Mouse (Mus musculus): ENCODE results near the gene Dusp3. TPM values are rescaled to one million over a fixed set of nuclear protein-coding genes. Genes with fewer than 3 reads are reported as not detected.

Gene Dusp3
- polyA plus RNA-seq, 1 experiment from 2014 or later: 56.7 TPM

- peak overlapping the region; percentile 77 for H3K4me3 ChIP-seq
- H3K27ac ChIP-seq: peak overlapping the region; percentile 63
- peaks cover 8% of the 10 kb centered on the region; the same call in 1 of the 2 replicates for H3K27me3 ChIP-seq
- peak overlapping the region; percentile 66 for H3K9ac ChIP-seq
- H3K4me1 ChIP-seq (replicated peaks): peaks cover 14% of the 10 kb centered on the region
- H3K36me3 ChIP-seq: no peaks in the 10 kb centered on the region
- ATAC-seq (replicated peaks; ENCODE audit: insufficient number of reproducible peaks, insufficient read depth, low FRiP score, low read depth): peak; percentile 86
- H3K4me2 ChIP-seq: peak overlapping the region; percentile 96
- under 1% methylated on average over 29 of the region's 73 CpGs for WGBS
- H3K9me3 ChIP-seq (replicated peaks): no peaks in the 10 kb centered on the region
Measured at GRCm38 (mm10) chr11:102026694-102027360, 40.0 kb upstream of the Dusp3 start.

GRCm38 (mm10) chr11:102025991-102026660 lies 39.3 kb upstream of the Dusp3 start:
- peaks cover 8% of the 10 kb centered on the region; the same call in 1 of the 2 replicates for H3K27me3 ChIP-seq
- no peaks in the 10 kb centered on the region for H3K36me3 ChIP-seq
- peak; percentile 6; the same call in 1 of the 2 replicates for ATAC-seq (replicated peaks; ENCODE audit: insufficient number of reproducible peaks, insufficient read depth, low FRiP score, low read depth)
- peak overlapping the region; percentile 77 for H3K4me3 ChIP-seq
- WGBS: 5% methylated on average over 22 of the region's 23 CpGs
- H3K9ac ChIP-seq: peak overlapping the region; percentile 66
- H3K27ac ChIP-seq: no peak overlapping the region
- peak overlapping the region; percentile 96 for H3K4me2 ChIP-seq
- H3K9me3 ChIP-seq (replicated peaks): no peaks in the 10 kb centered on the region
- H3K4me1 ChIP-seq (replicated peaks): peaks cover 14% of the 10 kb centered on the region

- Histone ChIP-seq H3K36me3 (no peaks in the 10 kb centered on the region), H3K9me3 (replicated peaks) (no peaks in the 10 kb centered on the region), H3K4me3 (peak overlapping the region; percentile 77; the same call in 1 of the 2 replicates), H3K9ac (no peak overlapping the region), H3K4me2 (no peak overlapping the region), H3K4me1 (replicated peaks) (peaks cover 14% of the 10 kb centered on the region), H3K27me3 (peaks cover 8% of the 10 kb centered on the region; the same call in 1 of the 2 replicates), H3K27ac (no peak overlapping the region)
- WGBS: 55% methylated on average over 7 of the region's 7 CpGs
- no peak for ATAC-seq (replicated peaks; ENCODE audit: insufficient number of reproducible peaks, insufficient read depth, low FRiP score, low read depth)
Measured at GRCm38 (mm10) chr11:102025354-102025753, 38.5 kb upstream of the Dusp3 start.

- H3K27me3 ChIP-seq: peaks cover 8% of the 10 kb centered on the region; the same call in 1 of the 2 replicates
- ATAC-seq (replicated peaks; ENCODE audit: insufficient number of reproducible peaks, insufficient read depth, low FRiP score, low read depth): no peak
- H3K36me3 ChIP-seq: no peaks in the 10 kb centered on the region
- no peak overlapping the region for H3K4me2 ChIP-seq
- peaks cover 14% of the 10 kb centered on the region for H3K4me1 ChIP-seq (replicated peaks)
- H3K4me3 ChIP-seq: no peak overlapping the region
- no peak overlapping the region for H3K27ac ChIP-seq
- WGBS: 85% methylated on average over 4 of the region's 4 CpGs
- H3K9me3 ChIP-seq (replicated peaks): no peaks in the 10 kb centered on the region
- no peak overlapping the region for H3K9ac ChIP-seq
Measured at GRCm38 (mm10) chr11:102024875-102025274, 38.1 kb upstream of the Dusp3 start.

GRCm38 (mm10) chr11:102024084-102024758 lies 37.4 kb upstream of the Dusp3 start:
- H3K36me3 ChIP-seq: no peaks in the 10 kb centered on the region
- 75% methylated on average over 6 of the region's 6 CpGs for WGBS
- H3K4me3 ChIP-seq: no peak overlapping the region
- H3K4me1 ChIP-seq (replicated peaks): peaks cover 14% of the 10 kb centered on the region
- H3K27me3 ChIP-seq: peaks cover 8% of the 10 kb centered on the region; the same call in 1 of the 2 replicates
- H3K27ac ChIP-seq: no peak overlapping the region
- H3K4me2 ChIP-seq: no peak overlapping the region
- H3K9me3 ChIP-seq (replicated peaks): no peaks in the 10 kb centered on the region
- no peak overlapping the region for H3K9ac ChIP-seq
- ATAC-seq (replicated peaks; ENCODE audit: insufficient number of reproducible peaks, insufficient read depth, low FRiP score, low read depth): no peak

- Histone ChIP-seq H3K27me3 (peaks cover 8% of the 10 kb centered on the region; the same call in 1 of the 2 replicates), H3K27ac (no peak overlapping the region), H3K4me2 (no peak overlapping the region), H3K4me1 (replicated peaks) (peaks cover 14% of the 10 kb centered on the region), H3K9ac (no peak overlapping the region), H3K9me3 (replicated peaks) (no peaks in the 10 kb centered on the region), H3K4me3 (no peak overlapping the region), H3K36me3 (no peaks in the 10 kb centered on the region)
- ATAC-seq (replicated peaks; ENCODE audit: insufficient number of reproducible peaks, insufficient read depth, low FRiP score, low read depth): no peak
- WGBS: 84% methylated on average over 13 of the region's 13 CpGs
Measured at GRCm38 (mm10) chr11:102023406-102023805, 36.6 kb upstream of the Dusp3 start.

GRCm38 (mm10) chr11:102021196-102021595 lies 34.4 kb upstream of the Dusp3 start:
- WGBS: 88% methylated on average over 5 of the region's 5 CpGs

GRCm38 (mm10) chr11:102019736-102020135 lies 32.9 kb upstream of the Dusp3 start:
- WGBS: 67% methylated on average over 9 of the region's 9 CpGs
- H3K27me3 ChIP-seq: peaks cover 8% of the 10 kb centered on the region; the same call in 1 of the 2 replicates

More at GRCm38 (mm10) chr11:102021196-102021595, 34.4 kb upstream of the Dusp3 start:
- Histone ChIP-seq H3K4me3 (no peak overlapping the region), H3K27ac (no peak overlapping the region), H3K36me3 (no peaks in the 10 kb centered on the region), H3K9me3 (replicated peaks) (no peaks in the 10 kb centered on the region), H3K4me1 (replicated peaks) (peaks cover 8% of the 10 kb centered on the region), H3K27me3 (peaks cover 8% of the 10 kb centered on the region; the same call in 1 of the 2 replicates), H3K4me2 (no peak overlapping the region), H3K9ac (no peak overlapping the region)
- no peak for ATAC-seq (replicated peaks; ENCODE audit: insufficient number of reproducible peaks, insufficient read depth, low FRiP score, low read depth)

GRCm38 (mm10) chr11:102016136-102016535 lies 29.3 kb upstream of the Dusp3 start:
- H3K4me1 ChIP-seq (replicated peaks): peaks cover 8% of the 10 kb centered on the region; the same call in 1 of the 2 replicates
- no peak overlapping the region for H3K4me3 ChIP-seq
- H3K4me2 ChIP-seq: no peak overlapping the region
- 89% methylated on average over 1 of the region's 1 CpGs for WGBS
- H3K27me3 ChIP-seq: no peaks in the 10 kb centered on the region
- H3K27ac ChIP-seq: peak overlapping the region; percentile 39
- H3K9ac ChIP-seq: no peak overlapping the region
- no peaks in the 10 kb centered on the region for H3K9me3 ChIP-seq (replicated peaks)
- ATAC-seq (replicated peaks; ENCODE audit: insufficient number of reproducible peaks, insufficient read depth, low FRiP score, low read depth): no peak
- H3K36me3 ChIP-seq: no peaks in the 10 kb centered on the region

More at GRCm38 (mm10) chr11:102019736-102020135, 32.9 kb upstream of the Dusp3 start:
- ATAC-seq (replicated peaks; ENCODE audit: insufficient number of reproducible peaks, insufficient read depth, low FRiP score, low read depth): no peak
- no peak overlapping the region for H3K4me2 ChIP-seq
- H3K4me1 ChIP-seq (replicated peaks): peaks cover 8% of the 10 kb centered on the region; the same call in 1 of the 2 replicates
- no peak overlapping the region for H3K4me3 ChIP-seq
- H3K27ac ChIP-seq: no peak overlapping the region
- no peaks in the 10 kb centered on the region for H3K36me3 ChIP-seq
- no peak overlapping the region for H3K9ac ChIP-seq
- H3K9me3 ChIP-seq (replicated peaks): no peaks in the 10 kb centered on the region

- no peak overlapping the region for H3K9ac ChIP-seq
- no peak for ATAC-seq (replicated peaks; ENCODE audit: insufficient number of reproducible peaks, insufficient read depth, low FRiP score, low read depth)
- no peak overlapping the region for H3K4me3 ChIP-seq
- no peaks in the 10 kb centered on the region for H3K36me3 ChIP-seq
- no peak overlapping the region for H3K27ac ChIP-seq
- H3K9me3 ChIP-seq (replicated peaks): no peaks in the 10 kb centered on the region
- no peak overlapping the region for H3K4me2 ChIP-seq
- no peaks in the 10 kb centered on the region for H3K27me3 ChIP-seq
- WGBS: 74% methylated on average over 6 of the region's 6 CpGs
- H3K4me1 ChIP-seq (replicated peaks): peaks cover 8% of the 10 kb centered on the region; the same call in 1 of the 2 replicates
Measured at GRCm38 (mm10) chr11:102015472-102015871, 28.7 kb upstream of the Dusp3 start.

- no peak for ATAC-seq (replicated peaks; ENCODE audit: insufficient number of reproducible peaks, insufficient read depth, low FRiP score, low read depth)
- Histone ChIP-seq H3K4me3 (no peak overlapping the region), H3K9ac (no peak overlapping the region), H3K9me3 (replicated peaks) (no peaks in the 10 kb centered on the region), H3K27ac (no peak overlapping the region), H3K27me3 (no peaks in the 10 kb centered on the region), H3K4me2 (no peak overlapping the region), H3K4me1 (replicated peaks) (peaks cover 8% of the 10 kb centered on the region; the same call in 1 of the 2 replicates), H3K36me3 (no peaks in the 10 kb centered on the region)
- 72% methylated on average over 8 of the region's 8 CpGs for WGBS
Measured at GRCm38 (mm10) chr11:102013201-102013600, 26.4 kb upstream of the Dusp3 start.
